Mouse (Mus musculus) E14TG2a.4 (cell line): ENCODE data around the gene Tmem39b.
A peak's percentile ranks its signal among the peaks of the same experiment; 100 is the strongest.

Experiments
- H3K27me3 ChIP-seq: 2 replicates; pipeline ENCODE4 v1.6.1; 2014; ENCODE audit warnings: low read length, control low read depth; ENCODE audit not compliant: insufficient read depth
- H3K36me3 ChIP-seq: 2 replicates; pipeline ENCODE4 v1.6.1; 2014; ENCODE audit warnings: low read length, control low read depth; ENCODE audit not compliant: insufficient read depth
- H3K4me1 ChIP-seq: replicated peaks from 2 replicates; pipeline ENCODE4 v1.6.1; 2014; ENCODE audit warnings: low read depth, low read length, control low read depth
- H3K4me3 ChIP-seq: replicated peaks from 2 replicates; pipeline ENCODE4 v1.5.1; 2014; ENCODE audit warnings: mild to moderate bottlenecking, low read length
- H3K9me3 ChIP-seq: 2 replicates; pipeline ENCODE4 v1.6.1; 2014; ENCODE audit warnings: low read length, control low read depth
- CTCF ChIP-seq: conservative IDR thresholded peaks from 2 replicates; pipeline ENCODE4 v1.5.1; 2014; ENCODE audit warnings: low read length
- NANOG ChIP-seq: IDR thresholded peaks from 2 replicates; pipeline ENCODE4 v1.6.1; 2014; ENCODE audit warnings: borderline replicate concordance, low read length, mixed read lengths
- POU5F1 ChIP-seq: IDR thresholded peaks from 2 replicates; pipeline ENCODE4 v1.6.1; 2014; ENCODE audit warnings: low read length, borderline replicate concordance

The Tmem39b gene

DNA sequence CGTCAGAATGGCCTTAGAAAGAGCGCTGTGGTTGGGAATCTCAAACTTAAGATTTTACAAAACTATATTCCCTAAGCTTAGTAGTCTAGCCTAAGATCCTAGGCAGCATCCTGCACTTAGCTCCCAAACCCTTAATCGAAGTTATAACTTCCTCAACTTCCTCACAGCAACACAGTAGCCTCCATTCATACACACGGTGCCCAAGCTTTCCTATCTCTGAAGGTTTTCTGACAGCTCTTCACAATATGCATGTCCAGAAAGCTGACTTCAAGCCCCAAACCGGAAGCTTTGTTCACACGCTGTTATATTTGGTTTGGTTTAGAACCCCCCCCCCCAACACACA, 852 bp downstream of the Tmem39b start:
- Histone ChIP-seq H3K4me3 (peak overlapping the region; percentile 88), H3K27me3 (no peaks in the 10 kb centered on the region), H3K36me3 (peaks cover 27% of the 10 kb centered on the region), H3K4me1 (peaks cover 24% of the 10 kb centered on the region), H3K9me3 (no peaks in the 10 kb centered on the region)
- TF ChIP-seq NANOG: no peak
- no peak for TF ChIP-seq CTCF

DNA sequence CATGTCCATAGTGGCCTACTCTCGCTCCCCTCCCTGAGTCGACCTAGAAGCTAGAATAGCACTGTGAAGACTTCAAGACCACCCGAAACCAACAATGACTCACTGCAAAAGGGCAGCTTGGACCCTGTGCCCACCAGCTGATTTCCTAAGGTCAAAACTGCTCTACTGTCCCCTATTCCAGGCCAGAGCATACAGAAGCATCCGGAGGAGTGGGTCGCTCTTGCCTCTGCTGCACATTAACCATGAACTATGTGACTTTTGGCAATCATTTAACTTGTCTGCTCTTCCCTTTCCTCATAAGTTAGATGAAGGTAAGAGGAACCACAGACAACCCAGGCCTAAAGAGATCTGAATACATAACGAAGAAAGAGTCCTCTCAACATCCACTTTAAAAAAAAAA, 12.1 kb downstream of the Tmem39b start:
- Histone ChIP-seq H3K4me1 (peaks cover 13% of the 10 kb centered on the region), H3K27me3 (no peaks in the 10 kb centered on the region), H3K4me3 (no peak overlapping the region), H3K9me3 (no peaks in the 10 kb centered on the region), H3K36me3 (peaks cover 80% of the 10 kb centered on the region)
- TF ChIP-seq NANOG (no peak), POU5F1 (no peak), CTCF (no peak)

DNA sequence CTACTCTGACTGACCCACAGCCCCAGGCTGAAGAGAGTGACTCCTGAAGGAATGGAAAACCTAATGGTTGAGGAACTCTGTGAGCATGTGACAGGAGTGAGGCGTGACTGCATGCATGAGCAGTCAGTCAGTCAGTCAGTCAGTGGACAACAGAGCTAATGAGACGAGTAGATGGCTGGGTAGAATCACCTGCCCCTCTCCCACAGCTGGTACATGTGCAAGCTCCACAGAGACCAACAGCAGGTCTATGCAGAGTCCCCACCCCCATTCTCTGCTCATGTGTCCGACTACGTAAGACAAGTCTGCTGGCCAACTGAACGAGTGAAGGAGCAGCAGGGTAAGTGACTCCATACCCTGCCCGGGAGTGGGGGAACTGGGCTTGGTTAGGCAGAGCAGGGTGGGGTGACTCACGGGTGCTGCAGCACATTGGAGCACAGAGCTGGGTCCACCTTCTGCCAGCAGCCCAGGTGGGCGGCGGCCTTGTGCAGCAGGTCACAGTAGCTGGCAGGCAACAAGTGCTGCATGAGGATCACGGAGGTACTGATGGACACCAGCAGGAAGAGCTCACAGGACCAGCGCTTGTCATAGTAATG, 12.6 kb downstream of the Tmem39b start:
- TF ChIP-seq POU5F1 (no peak), CTCF (no peak), NANOG (no peak)
- Histone ChIP-seq H3K9me3 (no peaks in the 10 kb centered on the region), H3K4me1 (peaks cover 13% of the 10 kb centered on the region), H3K36me3 (peaks cover 80% of the 10 kb centered on the region), H3K27me3 (no peaks in the 10 kb centered on the region), H3K4me3 (no peak overlapping the region)

DNA sequence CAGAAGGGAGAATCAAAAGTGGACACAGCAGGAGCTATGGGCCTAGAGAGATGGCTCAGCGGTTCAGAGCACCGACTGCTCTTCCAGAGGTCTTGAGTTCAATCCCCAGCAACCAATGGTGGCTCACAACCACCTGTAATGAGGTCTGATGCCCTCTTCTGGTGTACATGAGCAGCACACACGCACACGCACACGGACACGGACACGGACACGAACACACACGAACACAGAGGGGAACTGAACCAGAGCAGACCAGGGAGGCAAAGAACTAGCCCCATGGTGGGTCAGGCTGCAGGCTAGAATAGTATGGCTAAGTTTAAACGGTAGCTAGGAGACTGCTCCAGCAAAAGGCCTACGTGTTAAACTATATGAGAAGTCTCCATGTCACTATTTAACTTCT, 14.8 kb downstream of the Tmem39b start:
- TF ChIP-seq POU5F1 (no peak), CTCF (no peak), NANOG (no peak)
- peaks cover 19% of the 10 kb centered on the region for H3K4me1 ChIP-seq
- H3K36me3 ChIP-seq: peaks cover 79% of the 10 kb centered on the region
- no peak overlapping the region for H3K4me3 ChIP-seq
- H3K9me3 ChIP-seq: no peaks in the 10 kb centered on the region
- H3K27me3 ChIP-seq: no peaks in the 10 kb centered on the region

DNA sequence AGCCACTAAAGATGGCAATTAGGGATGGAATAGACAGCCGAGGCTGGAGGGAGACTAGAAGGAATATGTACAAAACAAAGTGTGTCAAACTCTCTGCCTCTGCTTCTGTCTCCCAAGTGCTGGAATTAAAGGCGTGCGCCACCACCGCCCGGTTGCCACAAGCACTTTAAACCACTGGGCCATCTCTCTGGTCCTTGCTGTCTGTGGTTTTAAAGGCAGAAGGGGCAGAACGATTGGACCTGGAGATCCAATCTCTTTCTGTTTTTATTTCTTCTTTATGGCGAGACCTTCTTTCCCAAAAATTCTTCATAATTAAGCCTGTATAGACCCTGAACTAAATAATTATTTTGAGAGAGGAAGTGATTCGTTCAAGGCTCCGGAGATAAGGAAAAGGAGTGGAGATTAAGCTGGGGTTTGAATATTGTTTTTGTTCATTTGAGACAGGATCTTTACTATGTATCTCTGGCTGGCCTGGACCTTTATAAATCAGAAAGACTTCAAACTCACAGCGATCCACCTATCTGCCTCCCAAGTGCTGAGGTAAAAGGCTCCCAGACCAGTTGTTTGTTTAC, 23.7 kb downstream of the Tmem39b start:
- peak overlapping the region; percentile 99 for H3K4me3 ChIP-seq
- no peaks in the 10 kb centered on the region for H3K27me3 ChIP-seq
- TF ChIP-seq NANOG: no peak
- TF ChIP-seq POU5F1: no peak
- TF ChIP-seq CTCF: no peak
- no peaks in the 10 kb centered on the region for H3K9me3 ChIP-seq
- peaks cover 10% of the 10 kb centered on the region for H3K36me3 ChIP-seq
- H3K4me1 ChIP-seq: peaks cover 28% of the 10 kb centered on the region

DNA sequence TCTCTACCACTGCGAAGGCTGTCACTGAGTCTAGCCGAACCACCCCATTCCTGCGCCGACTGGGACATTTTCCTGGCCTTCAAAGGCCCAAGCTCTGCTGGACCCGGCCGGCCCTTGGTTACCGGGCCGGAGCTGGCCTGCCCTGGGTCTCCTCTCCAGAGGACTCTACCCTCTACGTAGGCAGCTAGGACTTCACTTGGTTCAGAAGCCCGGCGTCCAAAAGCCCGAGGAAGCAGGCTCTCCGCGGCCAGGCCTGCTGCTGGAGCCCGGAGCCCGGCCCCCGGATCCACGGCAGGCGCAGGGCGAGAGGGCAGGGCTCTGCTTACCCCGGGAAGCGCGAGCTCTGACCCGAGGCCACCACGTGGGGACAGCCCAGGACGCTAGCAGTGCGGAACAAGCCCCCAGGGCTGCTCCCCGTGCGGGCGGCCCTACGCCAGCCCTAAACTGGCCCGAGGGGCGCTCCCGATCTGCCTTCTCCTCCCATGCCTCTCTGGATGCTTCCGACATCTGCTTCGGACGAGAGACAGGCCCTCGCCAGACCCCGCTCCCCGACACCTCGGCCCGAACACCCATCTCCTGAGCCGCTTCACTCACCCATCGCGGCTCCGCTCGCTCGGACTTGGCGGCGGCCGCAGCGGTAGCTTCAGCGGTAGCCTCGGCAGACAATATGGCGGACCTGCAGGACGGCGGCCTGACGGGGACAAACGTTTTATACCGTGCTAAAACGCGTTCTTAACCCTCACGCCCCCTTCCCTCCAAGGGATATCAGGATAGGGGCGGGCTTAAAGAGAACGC, 24.4 kb downstream of the Tmem39b start, which contains the start of gene Kpna6:
Kpna6 (minus strand) TSS at position 685 of the 795 bp plus-strand sequence.
- no peak for TF ChIP-seq POU5F1
- no peak for TF ChIP-seq NANOG
- TF ChIP-seq CTCF: no peak
- Histone ChIP-seq H3K27me3 (no peaks in the 10 kb centered on the region), H3K9me3 (no peaks in the 10 kb centered on the region), H3K4me1 (peaks cover 28% of the 10 kb centered on the region), H3K36me3 (peaks cover 7% of the 10 kb centered on the region), H3K4me3 (peak within 1 kb of the TSS; percentile 99)

DNA sequence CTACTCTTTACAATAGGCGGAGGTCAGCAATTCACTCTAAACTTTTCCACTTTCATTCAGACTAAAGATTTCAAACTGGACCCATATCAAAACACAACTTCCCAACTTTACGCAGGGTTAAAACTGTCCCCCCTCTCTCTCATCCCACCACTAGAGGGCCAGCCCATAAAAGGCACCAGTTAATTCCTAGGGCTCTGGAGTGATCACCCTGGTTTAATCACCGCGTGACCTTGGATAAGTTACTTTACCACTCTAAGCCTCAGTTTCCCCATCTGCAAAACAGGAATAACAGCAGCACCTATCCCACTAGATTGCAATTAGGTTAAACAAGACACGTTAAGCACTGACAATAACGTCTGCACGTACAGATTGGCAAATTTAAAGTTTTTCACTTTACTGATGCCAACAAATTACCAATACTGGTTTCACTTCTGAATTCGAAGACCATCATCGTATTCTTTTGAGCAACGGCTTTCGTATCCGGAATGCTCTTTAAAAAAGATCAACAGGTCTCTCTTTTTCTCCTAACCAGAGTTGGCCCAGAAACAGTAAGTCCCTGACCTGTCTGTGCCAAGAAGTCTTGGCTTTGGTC, 25.1 kb downstream of the Tmem39b start:
- peaks cover 6% of the 10 kb centered on the region for H3K36me3 ChIP-seq
- H3K9me3 ChIP-seq: no peaks in the 10 kb centered on the region
- H3K27me3 ChIP-seq: no peaks in the 10 kb centered on the region
- H3K4me3 ChIP-seq: peak overlapping the region; percentile 99
- TF ChIP-seq CTCF (peak; percentile 92), NANOG (no peak)
- peaks cover 28% of the 10 kb centered on the region for H3K4me1 ChIP-seq

DNA sequence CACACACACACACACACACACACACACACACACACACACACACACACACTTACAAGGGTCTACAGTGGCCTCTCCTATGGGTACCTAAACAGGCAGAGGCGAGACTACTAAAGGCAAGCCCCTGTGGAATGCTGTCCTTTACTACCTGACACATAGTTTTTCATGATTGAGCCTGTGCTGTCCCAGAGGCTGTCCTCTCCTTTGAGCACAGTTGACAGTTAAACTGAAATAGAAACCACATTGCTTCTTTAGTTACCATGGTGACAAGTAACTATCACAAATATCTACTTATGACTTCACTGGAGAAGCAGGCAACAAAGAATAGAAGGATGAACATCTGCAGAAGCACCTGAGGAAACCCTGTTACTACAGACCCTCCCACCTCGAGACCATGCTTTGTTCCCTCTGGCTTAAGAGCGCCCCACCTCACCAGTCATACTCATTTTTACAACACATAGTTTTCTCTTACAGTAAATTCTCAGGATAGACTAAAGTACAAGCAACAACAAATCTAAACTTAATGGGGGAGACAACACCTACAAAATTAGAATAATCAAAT, 34.3 kb downstream of the Tmem39b start:
- Histone ChIP-seq H3K9me3 (no peaks in the 10 kb centered on the region), H3K27me3 (no peaks in the 10 kb centered on the region), H3K4me3 (no peak overlapping the region), H3K4me1 (peaks cover 3% of the 10 kb centered on the region; the same call in 1 of the 2 replicates), H3K36me3 (peaks cover 54% of the 10 kb centered on the region)
- no peak for TF ChIP-seq POU5F1
- no peak for TF ChIP-seq CTCF
- TF ChIP-seq NANOG: no peak
